Mouse (Mus musculus): ENCODE data around the gene Lcmt2.
"Not testable (repeated sequence)": the region's sequence is repeated elsewhere in the genome, so short reads cannot be mapped to it uniquely, and the experiment has no call there.

The Lcmt2 gene

DNA sequence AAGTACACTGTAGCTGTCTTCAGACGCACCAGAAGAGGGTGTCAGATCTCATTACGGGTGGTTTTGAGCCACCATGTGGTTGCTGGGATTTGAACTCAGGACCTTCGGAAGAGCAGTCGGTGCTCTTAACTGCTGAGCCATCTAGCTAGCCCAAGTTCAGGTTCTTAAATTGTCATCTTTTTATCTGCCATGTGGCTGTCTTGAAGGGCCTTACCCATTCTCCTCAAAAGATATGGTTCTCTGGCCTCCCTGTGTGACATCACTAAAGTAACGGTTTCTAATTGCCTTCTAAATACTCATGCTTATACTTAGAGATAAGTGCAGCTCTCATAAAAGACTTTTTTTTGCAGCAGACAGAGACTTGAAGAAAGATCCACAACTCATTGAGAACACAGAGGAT lies 14.2 kb downstream of the Lcmt2 start:
- in situ Hi-C loops (cut with MboI; ENCODE audit: low sequenced_read_pairs), result not testable (repeated sequence)

- in situ Hi-C loops (cut with MboI; ENCODE audit: low sequenced_read_pairs), result no loop called here
Measured at GRCm38 (mm10) chr2:121119260-121119659, 21.2 kb downstream of the Lcmt2 start.

- in situ Hi-C loops (cut with MboI; ENCODE audit: low sequenced_read_pairs), result no loop called here
Measured at GRCm38 (mm10) chr2:121115418-121115817, 25.0 kb downstream of the Lcmt2 start.

- in situ Hi-C loops (cut with MboI; ENCODE audit: low sequenced_read_pairs), result no loop called here
Measured at GRCm38 (mm10) chr2:121109695-121110094, 30.8 kb downstream of the Lcmt2 start, which contains the start of gene Tgm7. Gene Tgm7, minus strand, starts transcription at chr2:121109795.

- in situ Hi-C loops (cut with MboI; ENCODE audit: low sequenced_read_pairs), result no loop called here
Measured at GRCm38 (mm10) chr2:121105940-121106339, 34.5 kb downstream of the Lcmt2 start.

- in situ Hi-C loops (cut with MboI; ENCODE audit: low sequenced_read_pairs), result no loop called here
Measured at GRCm38 (mm10) chr2:121102051-121102450, 38.4 kb downstream of the Lcmt2 start.

DNA sequence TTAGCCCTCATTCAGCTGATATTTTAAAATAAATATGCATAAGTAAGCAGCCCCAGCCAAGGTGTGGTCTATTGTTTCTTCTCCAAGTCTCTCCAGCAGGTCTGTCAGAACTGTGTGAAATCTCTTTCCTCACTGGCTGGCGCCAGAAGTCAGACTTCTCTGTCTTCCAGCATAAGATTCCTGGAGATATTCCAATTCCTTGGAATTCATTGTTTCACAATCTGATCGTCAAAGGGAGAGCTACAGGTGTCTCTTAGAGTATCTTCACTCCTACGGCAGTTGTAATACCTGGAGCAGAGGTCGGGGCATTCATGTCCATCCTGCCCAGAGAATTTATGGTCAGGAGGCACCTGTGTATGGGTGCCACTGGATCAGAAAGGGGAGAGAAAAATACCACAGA lies 50.7 kb downstream of the Lcmt2 start:
- in situ Hi-C loops (cut with MboI; ENCODE audit: low sequenced_read_pairs), result no loop called here

DNA sequence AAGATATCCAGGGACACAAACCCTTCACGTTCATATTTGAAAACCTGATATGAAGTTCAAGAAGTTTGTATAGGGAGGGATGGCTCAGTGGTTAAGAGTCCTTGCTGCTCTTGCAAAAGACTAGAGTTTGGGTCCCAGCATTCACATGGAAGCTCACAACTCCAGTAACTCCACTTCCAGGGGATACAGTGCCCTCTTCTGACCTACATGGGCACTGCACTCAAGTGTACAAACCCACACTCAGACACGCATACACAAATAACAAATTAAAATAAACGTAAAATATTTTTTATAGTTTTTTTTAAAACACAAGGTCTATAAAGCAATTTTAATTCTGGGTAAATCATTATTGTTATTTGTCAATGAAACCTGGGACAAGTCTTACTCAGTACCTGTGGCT lies 51.9 kb downstream of the Lcmt2 start:
- in situ Hi-C loops (cut with MboI; ENCODE audit: low sequenced_read_pairs), result no loop called here

DNA sequence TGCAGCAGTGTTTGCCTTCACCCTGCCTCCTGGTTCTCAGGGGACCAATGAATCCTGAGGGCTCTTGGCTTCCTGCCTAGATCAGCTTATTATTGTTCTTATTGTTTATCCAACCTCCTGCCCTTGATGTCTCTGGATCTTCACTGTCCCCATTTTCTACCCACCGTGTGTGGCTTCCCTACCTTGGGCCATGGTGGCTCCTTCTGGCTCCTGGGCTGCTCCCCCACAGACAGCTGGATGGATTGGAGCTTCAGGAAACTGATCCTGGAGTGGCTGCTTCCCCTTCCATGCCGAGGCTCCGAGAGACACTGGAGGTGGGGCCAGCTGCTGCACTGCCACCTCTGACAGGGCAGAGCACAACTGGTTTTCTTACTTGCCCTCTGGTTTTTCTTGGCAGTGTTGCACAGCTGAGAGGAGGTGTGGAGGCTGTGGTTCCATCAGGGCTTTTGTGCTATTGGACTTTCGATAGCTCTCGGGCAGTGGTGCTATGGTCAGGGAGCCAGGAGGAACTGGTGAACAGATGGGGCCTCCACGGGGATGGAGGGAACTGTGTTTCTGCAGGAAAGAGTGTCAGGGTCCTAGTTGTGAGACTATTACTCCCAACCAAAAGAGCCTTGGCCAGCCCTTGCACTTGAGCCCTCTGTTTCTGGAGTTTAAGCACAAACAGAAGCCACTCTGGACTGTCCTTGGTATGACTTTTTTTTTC lies 54.8 kb downstream of the Lcmt2 start, which contains the start of gene Tgm5:
TSS of gene Tgm5 (minus strand) at position 362 of the 706 bp plus-strand sequence.
- in situ Hi-C loops (cut with MboI; ENCODE audit: low sequenced_read_pairs), result no loop called here

DNA sequence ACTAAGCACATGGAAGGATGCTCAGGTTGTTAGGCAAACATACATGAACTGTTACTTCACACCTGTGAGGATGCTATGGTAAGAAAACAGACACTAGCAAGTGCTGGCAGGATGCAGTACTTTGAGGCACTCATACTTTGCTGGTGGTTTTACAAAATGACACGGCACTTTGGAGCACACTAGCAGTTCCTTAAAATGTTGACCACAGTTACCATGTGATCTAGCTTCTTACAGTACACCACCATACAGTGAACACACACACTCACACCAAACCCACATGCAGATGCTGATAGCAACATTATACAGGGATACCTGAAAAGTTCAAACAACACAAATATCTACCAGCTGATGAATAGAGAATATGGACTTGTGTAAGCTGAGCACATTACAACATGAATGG lies 57.8 kb downstream of the Lcmt2 start:
- in situ Hi-C loops (cut with MboI; ENCODE audit: low sequenced_read_pairs), result no loop called here

All from CH12F3 (cell line).